ENCODE assay signal across 10 mouse cellular contexts in genomic region chr4:119112256-119112885, GRCm38 (mm10). TPM values are rescaled to one million over a fixed set of nuclear protein-coding genes. Genes with fewer than 3 reads are reported as not detected.
DNase-seq lines count a peak whose midpoint lies in the region; ATAC-seq and TF ChIP-seq lines count a peak whose summit lies in the region.
"Had no signal": no experiment of that assay in that cellular context is flagged by ENCODE, and none has a peak within 500 bp of the region (broad histone marks: within the 10 kb centered on the region; RNA-seq: fewer than 3 reads in every experiment).

No protein-coding gene starts in this region.

- TF ChIP-seq CTCF in cerebellum, adult 2 months (IDR thresholded peaks at IDR 0.05; ENCODE audit: borderline replicate concordance, insufficient read depth, low read depth, low read length): no peak

- H3K27me3 ChIP-seq in cerebellum, adult 2 months (ENCODE audit: control insufficient read depth, insufficient read depth, low read length): no peaks in the 10 kb centered on the region
- H3K27me3 ChIP-seq in megakaryocyte, embryonic 14.5 days (replicated peaks): no peaks in the 10 kb centered on the region
- no peaks in the 10 kb centered on the region for H3K27me3 ChIP-seq in neural tube, embryonic 13.5 days

- 39% methylated on average over 2 of the region's 2 CpGs for WGBS in cerebellum, adult 2 months
- WGBS in neural tube, embryonic 13.5 days: 18% methylated on average over 2 of the region's 2 CpGs

- ATAC-seq in megakaryocyte, adult 5-6 weeks (ENCODE audit: poor library complexity, severe bottlenecking): no peak
- ATAC-seq in neural tube, embryonic 13.5 days (ENCODE audit: low read depth): no peak
- ATAC-seq in CD4-positive, CD25-positive, alpha-beta regulatory T cell, adult 4 months: no peak

- H3K4me1 ChIP-seq in cerebellum, adult 2 months (ENCODE audit: control insufficient read depth, insufficient read depth, low read length): no peaks in the 10 kb centered on the region
- H3K4me1 ChIP-seq in megakaryocyte, embryonic 14.5 days: peaks cover 88% of the 10 kb centered on the region
- H3K4me1 ChIP-seq in neural tube, embryonic 13.5 days (replicated peaks): peaks cover 56% of the 10 kb centered on the region

- H3K9ac ChIP-seq in neural tube, embryonic 13.5 days: peak overlapping the region; percentile 53

- peak overlapping the region; percentile 79 for H3K4me2 ChIP-seq in neural tube, embryonic 13.5 days

- H3K4me3 ChIP-seq in cerebellum, adult 2 months (replicated peaks; ENCODE audit: insufficient read depth, low read depth, low read length): no peak overlapping the region
- H3K4me3 ChIP-seq in megakaryocyte, embryonic 14.5 days (replicated peaks): peak overlapping the region; percentile 99
- H3K4me3 ChIP-seq in neural tube, embryonic 13.5 days: peak overlapping the region; percentile 77

- peaks cover 74% of the 10 kb centered on the region for H3K36me3 ChIP-seq in megakaryocyte, embryonic 14.5 days (replicated peaks; ENCODE audit: low read length)
- no peaks in the 10 kb centered on the region for H3K36me3 ChIP-seq in neural tube, embryonic 13.5 days

- peak overlapping the region; percentile 22; the same call in 1 of the 2 replicates for H3K27ac ChIP-seq in cerebellum, adult 2 months (ENCODE audit: insufficient read depth, low read length)
- 0 out of 2 replicates have a peak overlapping the region, but pooled peaks have one; percentile 13 for H3K27ac ChIP-seq in neural tube, embryonic 13.5 days (replicated peaks)

- peak in 1 of 2 experiments; percentile 33 for DNase-seq in cerebellum, adult 2 months
- no peak for DNase-seq in cerebellum, adult 18-20 months
- peak; percentile 29 to 49 for DNase-seq in layer of hippocampus, postnatal 36 days
- no peak for DNase-seq in urinary bladder, postnatal 36 days (ENCODE audit: low spot score in 2 of 2)
- DNase-seq: cerebellum, postnatal 14 days; lung, postnatal 14 days had no signal

- no peaks in the 10 kb centered on the region for H3K9me3 ChIP-seq in megakaryocyte, embryonic 14.5 days
- H3K9me3 ChIP-seq in neural tube, embryonic 13.5 days: no peaks in the 10 kb centered on the region

- TF ChIP-seq POLR2A in cerebellum, adult 2 months (IDR thresholded peaks at IDR 0.05; ENCODE audit: borderline replicate concordance, insufficient read depth, low read length): no peak

RNA-seq across cellular contexts. Expression of gene Slc2a1, which starts 3.9 kb away (rescaled TPM):
- polyA plus RNA-seq in cerebellum, adult 2 months (2012; rRNA removed): 121 and 125 TPM in 2 replicates
- 106 and 116 TPM in 2 replicates for polyA plus RNA-seq in megakaryocyte, embryonic 14.5 days (2012; ENCODE audit: insufficient read depth, low replicate concordance)
- 9.0 and 14.4 TPM in 2 replicates for total RNA-seq in megakaryocyte, adult 5-6 weeks (2015)
- 14.3 and 18.0 TPM in 2 replicates for total RNA-seq in megakaryocyte, adult 5-6 weeks (2017)
- 100 to 1,000 TPM in 1 of 2 experiments, 10 to 100 TPM in 1; 76.1 to 104 TPM for total RNA-seq in layer of hippocampus, postnatal 36 days (2021)
- polyA plus RNA-seq in neural tube, embryonic 13.5 days (2015; fragmentation: Nextera tagmentation; extraction: Ambion mirVana): 90.4 and 107 TPM in 2 replicates
- 10 to 100 TPM; 33.8 to 49.9 TPM for polyA plus RNA-seq in CD4-positive, CD25-positive, alpha-beta regulatory T cell, adult 4 months (2017; shearing (Covaris generic))

Comparison
In these comparisons a context has a peak if more than half of its experiments do, and no peak if none do; other contexts are left out.
1. DNase-seq: peak in layer of hippocampus, postnatal 36 days (2 of 2); none in cerebellum, adult 18-20 months (0 of 2) and urinary bladder, postnatal 36 days (0 of 2).